Mouse (Mus musculus): ENCODE measurements around the gene Prim2.

- TF ChIP-seq CTCF (IDR thresholded peaks at IDR 0.05; ENCODE audit: low read depth, low read length) (no peak), GATA1 (IDR thresholded peaks at IDR 0.05; ENCODE audit: borderline replicate concordance, low read length) (no peak), GATA2 (IDR thresholded peaks at IDR 0.05; ENCODE audit: borderline replicate concordance, low read depth, low read length) (no peak)
These were observed 73.7 kb downstream of the Prim2 start for GRCm38 (mm10) chr1:33595936-33596335.
